Mouse (Mus musculus) stomach, postnatal 0 days (tissue): Measurements from ENCODE around the gene Nsmce1. TPM values are rescaled to one million over a fixed set of nuclear protein-coding genes. Genes with fewer than 3 reads are reported as not detected.

Source experiments
- ATAC-seq: fragments of 200-750 bp; cut with Nextera tagmentation; 2 replicates; pipeline ENCODE4 v1.8.0; 2017; ENCODE audit not compliant: low FRiP score, low TSS enrichment
- DNase-seq: peaks from one replicate; pipeline ENCODE4 v3.0.0-alpha.2; 2016; ENCODE audit warnings: low spot score
- H3K27ac ChIP-seq: fragments of 300-500 bp; sonication (generic); replicated peaks from 2 replicates; pipeline ENCODE4 v1.5.1; 2014; ENCODE audit warnings: mild to moderate bottlenecking, control low read depth
- H3K27me3 ChIP-seq: fragments of 300-500 bp; sonication (generic); 2 replicates; pipeline ENCODE4 v1.6.1; 2014; ENCODE audit warnings: low read length; ENCODE audit not compliant: control insufficient read depth, insufficient read depth
- H3K36me3 ChIP-seq: fragments of 300-500 bp; sonication (generic); 2 replicates; pipeline ENCODE4 v1.6.1; 2014; ENCODE audit warnings: low read length, mixed read lengths; ENCODE audit not compliant: control insufficient read depth, insufficient read depth
- H3K4me1 ChIP-seq: fragments of 300-500 bp; sonication (generic); replicated peaks from 2 replicates; pipeline ENCODE4 v1.6.1; 2014; ENCODE audit warnings: antibody characterized with exemption; ENCODE audit not compliant: control insufficient read depth, insufficient read depth
- H3K4me2 ChIP-seq: fragments of 300-500 bp; sonication (generic); replicated peaks from 2 replicates; pipeline ENCODE4 v1.6.1; 2014; ENCODE audit warnings: low read depth, mild to moderate bottlenecking, control low read depth, moderate library complexity
- H3K4me3 ChIP-seq: fragments of 300-500 bp; sonication (generic); 2 replicates; pipeline ENCODE4 v1.5.1; 2014; ENCODE audit warnings: low read depth, low read length, control low read depth
- H3K9ac ChIP-seq: fragments of 300-500 bp; sonication (generic); 2 replicates; pipeline ENCODE4 v1.6.1; 2014; ENCODE audit warnings: mild to moderate bottlenecking, low read length, control low read depth, mixed read lengths
- H3K9me3 ChIP-seq: fragments of 300-500 bp; sonication (generic); 2 replicates; pipeline ENCODE4 v1.6.1; 2016; ENCODE audit warnings: low read length; ENCODE audit not compliant: control insufficient read depth
- CTCF ChIP-seq: IDR thresholded peaks from 2 replicates; pipeline ENCODE4 v1.5.1; 2016; ENCODE audit warnings: antibody characterized with exemption, low read depth, mild to moderate bottlenecking, moderate library complexity
- EP300 ChIP-seq: optimal IDR thresholded peaks from 2 replicates; pipeline ENCODE3; 2016; ENCODE audit warnings: antibody characterized with exemption
- WGBS: fragments of 180-500 bp; shearing (Covaris S2); extraction: QIAGEN DNeasy Blood & Tissue Kit; methylation state at CpG from one replicate; pipeline ENCODE4 v1.1.7; 2014; 5-methylcytosine and 5-hydroxymethylcytosine counted together
- polyA plus RNA-seq: library from polyadenylated mRNA; unstranded; fragments of >200 nt; fragmentation: Nextera tagmentation; extraction: Ambion mirVana; gene quantifications from 2 replicates; pipeline ENCODE4 v1.2.1, GENCODE M21; 2015

Nsmce1 gene
- polyA plus RNA-seq, 1 experiment from 2014 or later: 77.0 TPM

GRCm38 (mm10) chr7:125486121-125486630 lies 5.2 kb downstream of the Nsmce1 start:
- H3K4me2 ChIP-seq: no peak overlapping the region
- H3K36me3 ChIP-seq: peaks cover 6% of the 10 kb centered on the region
- TF ChIP-seq EP300 (no peak), CTCF (no peak)
- no peak for DNase-seq
- WGBS: 92% methylated on average over 16 of the region's 16 CpGs
- no peaks in the 10 kb centered on the region for H3K27me3 ChIP-seq
- no peaks in the 10 kb centered on the region for H3K9me3 ChIP-seq
- no peak overlapping the region for H3K4me3 ChIP-seq
- ATAC-seq: no peak
- no peaks in the 10 kb centered on the region for H3K4me1 ChIP-seq
- no peak overlapping the region for H3K9ac ChIP-seq
- H3K27ac ChIP-seq: no peak overlapping the region

GRCm38 (mm10) chr7:125484791-125485190 lies 6.6 kb downstream of the Nsmce1 start:
- H3K9me3 ChIP-seq: no peaks in the 10 kb centered on the region
- no peak for ATAC-seq

GRCm38 (mm10) chr7:125482886-125483285 lies 8.5 kb downstream of the Nsmce1 start:
- H3K4me1 ChIP-seq: no peaks in the 10 kb centered on the region
- TF ChIP-seq EP300 (no peak), CTCF (no peak)
- no peak overlapping the region for H3K4me2 ChIP-seq
- no peak overlapping the region for H3K4me3 ChIP-seq
- no peak overlapping the region for H3K27ac ChIP-seq
- ATAC-seq (no peak), DNase-seq (no peak)
- H3K9me3 ChIP-seq: no peaks in the 10 kb centered on the region
- H3K9ac ChIP-seq: no peak overlapping the region
- H3K36me3 ChIP-seq: peaks cover 12% of the 10 kb centered on the region
- H3K27me3 ChIP-seq: no peaks in the 10 kb centered on the region
- 51% methylated on average over 2 of the region's 2 CpGs for WGBS

More at GRCm38 (mm10) chr7:125484791-125485190, 6.6 kb downstream of the Nsmce1 start:
- Histone ChIP-seq H3K36me3 (peaks cover 12% of the 10 kb centered on the region), H3K27ac (no peak overlapping the region), H3K4me3 (no peak overlapping the region), H3K4me1 (no peaks in the 10 kb centered on the region), H3K27me3 (no peaks in the 10 kb centered on the region), H3K4me2 (no peak overlapping the region), H3K9ac (no peak overlapping the region)
- no peak for DNase-seq
- 89% methylated on average over 7 of the region's 7 CpGs for WGBS
- TF ChIP-seq CTCF (no peak), EP300 (no peak)

GRCm38 (mm10) chr7:125482339-125482738 lies 9.1 kb downstream of the Nsmce1 start:
- Histone ChIP-seq H3K36me3 (peaks cover 12% of the 10 kb centered on the region), H3K9ac (no peak overlapping the region), H3K27me3 (no peaks in the 10 kb centered on the region), H3K27ac (no peak overlapping the region), H3K9me3 (no peaks in the 10 kb centered on the region), H3K4me3 (no peak overlapping the region), H3K4me2 (no peak overlapping the region), H3K4me1 (no peaks in the 10 kb centered on the region)
- ATAC-seq (no peak), DNase-seq (no peak)
- WGBS: 55% methylated on average over 3 of the region's 3 CpGs
- no peak for TF ChIP-seq CTCF
- no peak for TF ChIP-seq EP300

- H3K9ac ChIP-seq: no peak overlapping the region
- no peak overlapping the region for H3K4me3 ChIP-seq
- H3K9me3 ChIP-seq: no peaks in the 10 kb centered on the region
- H3K27ac ChIP-seq: no peak overlapping the region
- H3K4me2 ChIP-seq: no peak overlapping the region
- TF ChIP-seq CTCF (no peak), EP300 (no peak)
- peaks cover 8% of the 10 kb centered on the region; the same call in 1 of the 2 replicates for H3K36me3 ChIP-seq
- no peak for DNase-seq
- WGBS: 89% methylated on average over 4 of the region's 4 CpGs
- H3K27me3 ChIP-seq: no peaks in the 10 kb centered on the region
- no peak for ATAC-seq
- peaks cover 5% of the 10 kb centered on the region; the same call in 1 of the 2 replicates for H3K4me1 ChIP-seq
These were observed 10.9 kb downstream of the Nsmce1 start for GRCm38 (mm10) chr7:125480518-125480917.

- 51% methylated on average over 7 of the region's 7 CpGs for WGBS
- peak; percentile 33; the same call in 1 of the 2 replicates for ATAC-seq
These were observed 12.9 kb downstream of the Nsmce1 start for GRCm38 (mm10) chr7:125478391-125478984.

More at GRCm38 (mm10) chr7:125478391-125478984, 12.9 kb downstream of the Nsmce1 start:
- no peak overlapping the region for H3K9ac ChIP-seq
- DNase-seq: no peak
- no peak overlapping the region for H3K4me2 ChIP-seq
- no peaks in the 10 kb centered on the region for H3K9me3 ChIP-seq
- H3K4me1 ChIP-seq: peaks cover 10% of the 10 kb centered on the region; the same call in 1 of the 2 replicates
- peak overlapping the region; percentile 56; the same call in 1 of the 2 replicates for H3K27ac ChIP-seq
- TF ChIP-seq CTCF: no peak
- no peak for TF ChIP-seq EP300
- no peaks in the 10 kb centered on the region for H3K27me3 ChIP-seq
- no peak overlapping the region for H3K4me3 ChIP-seq
- H3K36me3 ChIP-seq: 0 out of 2 replicates have a peak, but pooled peaks cover 7% of the 10 kb centered on the region
